Mouse (Mus musculus): Measurements from ENCODE around the gene Slc15a5.

- no peak for TF ChIP-seq POLR2A (IDR thresholded peaks at IDR 0.05; ENCODE audit: insufficient read length, low read depth)
- TF ChIP-seq TCF12 (IDR thresholded peaks at IDR 0.05; ENCODE audit: insufficient read depth, poor library complexity, severe bottlenecking), result no peak
- TF ChIP-seq MAX (IDR thresholded peaks at IDR 0.05; ENCODE audit: low read depth), result no peak
- no peak for TF ChIP-seq REST (IDR thresholded peaks at IDR 0.05; ENCODE audit: insufficient read depth, insufficient read length)
- no peak for TF ChIP-seq E2F4 (IDR thresholded peaks at IDR 0.05; ENCODE audit: insufficient read depth)
- TF ChIP-seq USF1 (IDR thresholded peaks at IDR 0.05; ENCODE audit: low read depth), result no peak
- TF ChIP-seq MYOD1 (IDR thresholded peaks at IDR 0.05; ENCODE audit: control insufficient read depth in 1 of 3, insufficient read length in 2 of 3, low read depth in 2 of 3), result no peak
- no peak for TF ChIP-seq CEBPB (IDR thresholded peaks at IDR 0.05; ENCODE audit: insufficient read depth, poor library complexity, severe bottlenecking)
- TF ChIP-seq MYOG (IDR thresholded peaks at IDR 0.05; ENCODE audit: control insufficient read depth in 1 of 3, insufficient read depth in 1 of 3, insufficient read length in 2 of 3, low read depth in 2 of 3), result no peak
- no peak for TF ChIP-seq POLR2AphosphoS2 (IDR thresholded peaks at IDR 0.05; ENCODE audit: insufficient read length, low read depth)
- no peak for TF ChIP-seq SRF (IDR thresholded peaks at IDR 0.05; ENCODE audit: control insufficient read depth, insufficient read length, low read depth)
- no peak for TF ChIP-seq TCF3 (IDR thresholded peaks at IDR 0.05; ENCODE audit: insufficient read length, low read depth)
Observed at GRCm38 (mm10) chr6:138006525-138007251, 73.0 kb downstream of the Slc15a5 start.
